In genomic region chr9:118891068-118891467, GRCm38 (mm10) we compare ENCODE assay signal across 16 mouse cellular contexts. TPM values are rescaled to one million over a fixed set of nuclear protein-coding genes. Genes with fewer than 3 reads are reported as not detected.
DNase-seq lines count a peak whose midpoint lies in the region; ATAC-seq and TF ChIP-seq lines count a peak whose summit lies in the region.
"Had no signal": no experiment of that assay in that cellular context is flagged by ENCODE, and none has a peak within 500 bp of the region (broad histone marks: within the 10 kb centered on the region; RNA-seq: fewer than 3 reads in every experiment).

No protein-coding gene starts in this region.

- WGBS in heart, embryonic 12.5 days: 83% methylated on average over 6 of the region's 6 CpGs
- 69% methylated on average over 6 of the region's 6 CpGs for WGBS in embryonic facial prominence, embryonic 15.5 days
- WGBS in small intestine, adult 2 months: 73% methylated on average over 6 of the region's 6 CpGs

- H3K4me3 ChIP-seq in heart, embryonic 12.5 days: no peak overlapping the region
- no peak overlapping the region for H3K4me3 ChIP-seq in embryonic facial prominence, embryonic 15.5 days (replicated peaks)
- no peak overlapping the region for H3K4me3 ChIP-seq in small intestine, adult 2 months (ENCODE audit: low read depth, low read length)
- H3K4me3 ChIP-seq: erythroblast, embryonic 14.5 days; midbrain, embryonic 10.5 days; neural tube, embryonic 15.5 days had no signal

- H3K9ac ChIP-seq in heart, embryonic 12.5 days: 0 out of 2 replicates have a peak overlapping the region, but pooled peaks have one; percentile 0
- no peak overlapping the region for H3K9ac ChIP-seq in embryonic facial prominence, embryonic 15.5 days
- H3K9ac ChIP-seq: neural tube, embryonic 15.5 days had no signal

- H3K27ac ChIP-seq in heart, embryonic 12.5 days (ENCODE audit: poor library complexity, severe bottlenecking): no peak overlapping the region
- peak overlapping the region; percentile 65 for H3K27ac ChIP-seq in embryonic facial prominence, embryonic 15.5 days (replicated peaks)
- H3K27ac ChIP-seq in small intestine, adult 2 months (ENCODE audit: insufficient read depth, low read depth, low read length): peak overlapping the region; percentile 49
- H3K27ac ChIP-seq: midbrain, embryonic 10.5 days; neural tube, embryonic 15.5 days had no signal

- H3K9me3 ChIP-seq in heart, embryonic 12.5 days (replicated peaks): no peaks in the 10 kb centered on the region
- H3K9me3 ChIP-seq in embryonic facial prominence, embryonic 15.5 days (replicated peaks): no peaks in the 10 kb centered on the region
- H3K9me3 ChIP-seq: midbrain, embryonic 10.5 days; neural tube, embryonic 15.5 days had no signal

- TF ChIP-seq CTCF in small intestine, adult 2 months (IDR thresholded peaks at IDR 0.05; ENCODE audit: extremely low read depth, insufficient read length, insufficient replicate concordance, low read depth, low read length): no peak

- H3K36me3 ChIP-seq in heart, embryonic 12.5 days: peaks cover 30% of the 10 kb centered on the region
- peaks cover 5% of the 10 kb centered on the region; the same call in 1 of the 2 replicates for H3K36me3 ChIP-seq in embryonic facial prominence, embryonic 15.5 days
- no peaks in the 10 kb centered on the region for H3K36me3 ChIP-seq in small intestine, adult 2 months (ENCODE audit: control insufficient read depth, insufficient read depth, low read length)
- H3K36me3 ChIP-seq: midbrain, embryonic 10.5 days; neural tube, embryonic 15.5 days had no signal

- no peak for DNase-seq in heart, adult 18-20 months
- DNase-seq in kidney, postnatal 10 days: peak; percentile 27
- DNase-seq in kidney, postnatal 25 days: no peak
- no peak for DNase-seq in urinary bladder, postnatal 10 days (ENCODE audit: low spot score)
- DNase-seq in thymus, postnatal 36 days: no peak
- DNase-seq: adrenal gland, postnatal 25 days; gastrocnemius, postnatal 36 days; kidney, adult 11 months; retina, postnatal 1 day; spleen, adult 18-20 months had no signal

- peaks cover 11% of the 10 kb centered on the region for H3K4me1 ChIP-seq in heart, embryonic 12.5 days (replicated peaks)
- H3K4me1 ChIP-seq in embryonic facial prominence, embryonic 15.5 days: peaks cover 25% of the 10 kb centered on the region
- H3K4me1 ChIP-seq in small intestine, adult 2 months (ENCODE audit: control insufficient read depth, insufficient read depth, insufficient read length, low read length): no peaks in the 10 kb centered on the region; the same call in 1 of the 2 replicates

- H3K27me3 ChIP-seq in heart, embryonic 12.5 days (replicated peaks): no peaks in the 10 kb centered on the region
- no peaks in the 10 kb centered on the region for H3K27me3 ChIP-seq in embryonic facial prominence, embryonic 15.5 days
- H3K27me3 ChIP-seq in small intestine, adult 2 months (ENCODE audit: control insufficient read depth, insufficient read depth, low read length): no peaks in the 10 kb centered on the region
- H3K27me3 ChIP-seq: neural tube, embryonic 15.5 days had no signal

- no peak for TF ChIP-seq POLR2A in small intestine, adult 2 months (IDR thresholded peaks at IDR 0.05; ENCODE audit: low read depth, low read length)

- H3K4me2 ChIP-seq in heart, embryonic 12.5 days: no peak overlapping the region
- no peak overlapping the region; the same call in 1 of the 2 replicates for H3K4me2 ChIP-seq in embryonic facial prominence, embryonic 15.5 days (replicated peaks)
- H3K4me2 ChIP-seq: neural tube, embryonic 15.5 days had no signal

- ATAC-seq in heart, embryonic 12.5 days (ENCODE audit: insufficient number of reproducible peaks, low FRiP score): no peak
- ATAC-seq in embryonic facial prominence, embryonic 15.5 days (ENCODE audit: insufficient number of reproducible peaks, low FRiP score, low TSS enrichment, low read depth): no peak

RNA-seq across cellular contexts. Expression of gene Ctdspl, which starts 35.2 kb away (rescaled TPM):
- 7.8 and 9.7 TPM in 2 replicates for polyA plus RNA-seq in heart, embryonic 12.5 days (2016; fragmentation: Nextera tagmentation; extraction: Ambion mirVana)
- total RNA-seq in heart, adult 18-20 months (2021): 10 to 100 TPM; 10.6 to 12.8 TPM
- 18.5 and 19.2 TPM in 2 replicates for polyA plus RNA-seq in embryonic facial prominence, embryonic 15.5 days (2015; fragmentation: Nextera tagmentation; extraction: Ambion mirVana)
- polyA plus RNA-seq in small intestine, adult 2 months (2012; rRNA removed): 8.9 and 29.3 TPM in 2 replicates
